Mouse (Mus musculus): ENCODE results near the gene Gm6904. TPM values are rescaled to one million over a fixed set of nuclear protein-coding genes. Genes with fewer than 3 reads are reported as not detected.

The Gm6904 gene
- polyA plus RNA-seq, 1 experiment: not detected

- no peak overlapping the region for H3K4me3 ChIP-seq (replicated peaks)
- no peaks in the 10 kb centered on the region for H3K9me3 ChIP-seq (ENCODE audit: control insufficient read depth, low read length)
- no peaks in the 10 kb centered on the region for H3K27me3 ChIP-seq (ENCODE audit: control insufficient read depth)
- TF ChIP-seq GATA1 (IDR thresholded peaks at IDR 0.05; ENCODE audit: low read length): no peak
- H3K4me1 ChIP-seq (ENCODE audit: control insufficient read depth): no peaks in the 10 kb centered on the region; the same call in 1 of the 2 replicates
- H3K36me3 ChIP-seq (ENCODE audit: control insufficient read depth): peaks cover 71% of the 10 kb centered on the region
Measured at GRCm38 (mm10) chr14:59226240-59226639, 33.8 kb downstream of the Gm6904 start.

- Histone ChIP-seq H3K9me3 (ENCODE audit: control insufficient read depth, low read length) (no peaks in the 10 kb centered on the region), H3K4me3 (replicated peaks) (no peak overlapping the region), H3K4me1 (ENCODE audit: control insufficient read depth) (peaks cover 2% of the 10 kb centered on the region; the same call in 1 of the 2 replicates), H3K36me3 (ENCODE audit: control insufficient read depth) (peaks cover 58% of the 10 kb centered on the region), H3K27me3 (ENCODE audit: control insufficient read depth) (no peaks in the 10 kb centered on the region)
- TF ChIP-seq TAL1 (IDR thresholded peaks at IDR 0.05; ENCODE audit: low read length) (no peak), GATA1 (IDR thresholded peaks at IDR 0.05; ENCODE audit: low read length) (no peak)
Measured at GRCm38 (mm10) chr14:59219241-59219640, 40.8 kb downstream of the Gm6904 start.

GRCm38 (mm10) chr14:59209816-59210215 lies 50.2 kb downstream of the Gm6904 start:
- Histone ChIP-seq H3K9me3 (ENCODE audit: control insufficient read depth, low read length) (no peaks in the 10 kb centered on the region), H3K4me3 (replicated peaks) (no peak overlapping the region), H3K4me1 (ENCODE audit: control insufficient read depth) (peaks cover 20% of the 10 kb centered on the region), H3K36me3 (ENCODE audit: control insufficient read depth) (peaks cover 9% of the 10 kb centered on the region), H3K27me3 (ENCODE audit: control insufficient read depth) (no peaks in the 10 kb centered on the region)
- TF ChIP-seq TAL1 (IDR thresholded peaks at IDR 0.05; ENCODE audit: low read length): no peak
- TF ChIP-seq GATA1 (IDR thresholded peaks at IDR 0.05; ENCODE audit: low read length): no peak

- H3K4me3 ChIP-seq (replicated peaks): no peak overlapping the region
- peaks cover 2% of the 10 kb centered on the region for H3K36me3 ChIP-seq (ENCODE audit: control insufficient read depth)
- no peaks in the 10 kb centered on the region for H3K27me3 ChIP-seq (ENCODE audit: control insufficient read depth)
- peaks cover 17% of the 10 kb centered on the region for H3K4me1 ChIP-seq (ENCODE audit: control insufficient read depth)
- TF ChIP-seq GATA1 (IDR thresholded peaks at IDR 0.05; ENCODE audit: low read length) (no peak), TAL1 (IDR thresholded peaks at IDR 0.05; ENCODE audit: low read length) (no peak)
- H3K9me3 ChIP-seq (ENCODE audit: control insufficient read depth, low read length): no peaks in the 10 kb centered on the region
Measured at GRCm38 (mm10) chr14:59209003-59209402, 51.0 kb downstream of the Gm6904 start.

GRCm38 (mm10) chr14:59205976-59206583 lies 53.9 kb downstream of the Gm6904 start:
- no peaks in the 10 kb centered on the region for H3K9me3 ChIP-seq (ENCODE audit: control insufficient read depth, low read length)
- no peaks in the 10 kb centered on the region for H3K27me3 ChIP-seq (ENCODE audit: control insufficient read depth)
- TF ChIP-seq GATA1 (IDR thresholded peaks at IDR 0.05; ENCODE audit: low read length) (no peak), TAL1 (IDR thresholded peaks at IDR 0.05; ENCODE audit: low read length) (no peak)
- H3K4me1 ChIP-seq (ENCODE audit: control insufficient read depth): peaks cover 22% of the 10 kb centered on the region
- no peaks in the 10 kb centered on the region; the same call in 1 of the 2 replicates for H3K36me3 ChIP-seq (ENCODE audit: control insufficient read depth)
- H3K4me3 ChIP-seq (replicated peaks): no peak overlapping the region

- Histone ChIP-seq H3K9me3 (ENCODE audit: control insufficient read depth, low read length) (no peaks in the 10 kb centered on the region), H3K36me3 (ENCODE audit: control insufficient read depth) (no peaks in the 10 kb centered on the region; the same call in 1 of the 2 replicates), H3K4me3 (replicated peaks) (no peak overlapping the region), H3K27me3 (ENCODE audit: control insufficient read depth) (no peaks in the 10 kb centered on the region), H3K4me1 (ENCODE audit: control insufficient read depth) (peaks cover 27% of the 10 kb centered on the region)
- TF ChIP-seq GATA1 (IDR thresholded peaks at IDR 0.05; ENCODE audit: low read length): no peak
- TF ChIP-seq TAL1 (IDR thresholded peaks at IDR 0.05; ENCODE audit: low read length): no peak
Measured at GRCm38 (mm10) chr14:59205461-59205860, 54.6 kb downstream of the Gm6904 start.

GRCm38 (mm10) chr14:59201604-59202215 lies 58.3 kb downstream of the Gm6904 start:
- H3K27me3 ChIP-seq (ENCODE audit: control insufficient read depth): no peaks in the 10 kb centered on the region
- no peaks in the 10 kb centered on the region; the same call in 1 of the 2 replicates for H3K36me3 ChIP-seq (ENCODE audit: control insufficient read depth)
- TF ChIP-seq TAL1 (IDR thresholded peaks at IDR 0.05; ENCODE audit: low read length): no peak
- peak overlapping the region; percentile 78 for H3K4me3 ChIP-seq (replicated peaks)
- peaks cover under 1% of the 10 kb centered on the region for H3K9me3 ChIP-seq (ENCODE audit: control insufficient read depth, low read length)
- H3K4me1 ChIP-seq (ENCODE audit: control insufficient read depth): peaks cover 26% of the 10 kb centered on the region

GRCm38 (mm10) chr14:59200711-59201603 lies 59.1 kb downstream of the Gm6904 start, which contains the start of gene Rcbtb1:
Gene Rcbtb1, plus strand, starts transcription at chr14:59201209.
- peaks cover 5% of the 10 kb centered on the region for H3K9me3 ChIP-seq (ENCODE audit: control insufficient read depth, low read length)
- no peaks in the 10 kb centered on the region for H3K27me3 ChIP-seq (ENCODE audit: control insufficient read depth)
- H3K36me3 ChIP-seq (ENCODE audit: control insufficient read depth): no peaks in the 10 kb centered on the region; the same call in 1 of the 2 replicates
- H3K4me3 ChIP-seq (replicated peaks): peak within 1 kb of the TSS; percentile 78
- TF ChIP-seq TAL1 (IDR thresholded peaks at IDR 0.05; ENCODE audit: low read length): no peak
- no peak for TF ChIP-seq GATA1 (IDR thresholded peaks at IDR 0.05; ENCODE audit: low read length)
- peaks cover 26% of the 10 kb centered on the region for H3K4me1 ChIP-seq (ENCODE audit: control insufficient read depth)

Other genes with a start within 250 kb of the Gm6904 start
- gene 1700129C05Rik, start 117.3 kb downstream of the Gm6904 start, polyA plus RNA-seq (2012): not detected in 2 replicates
- not detected in 2 replicates for gene Gm5142, start 81.5 kb downstream of the Gm6904 start, polyA plus RNA-seq (2012)
- gene Rcbtb1, start 59.0 kb downstream of the Gm6904 start, polyA plus RNA-seq (2012): 0.28 and 0.67 TPM in 2 replicates
- gene Phf11a, start 37.3 kb upstream of the Gm6904 start, polyA plus RNA-seq (2012): not detected in 2 replicates
- gene Phf11b, start 81.1 kb upstream of the Gm6904 start, polyA plus RNA-seq (2012): not detected in 2 replicates
- gene Phf11d, start 105.3 kb upstream of the Gm6904 start, polyA plus RNA-seq (2012): not detected in 2 replicates
- gene Phf11c, start 135.2 kb upstream of the Gm6904 start, polyA plus RNA-seq (2012): 0.04 TPM in 1 of 2 replicates, not detected in the other
- 0.06 and 0.29 TPM in 2 replicates for gene Setdb2, start 180.7 kb upstream of the Gm6904 start, polyA plus RNA-seq (2012)
- 0.31 and 0.38 TPM in 2 replicates for gene Cab39l, start 180.8 kb upstream of the Gm6904 start, polyA plus RNA-seq (2012)

Measured in erythroblast, embryonic 14.5 days (primary cell).